Mouse (Mus musculus) layer of hippocampus, adult 9-11 months (tissue): ENCODE data around the gene Slc23a2.

ENCODE experiments used
- DNase-seq: peaks from one replicate; pipeline ENCODE4 v3.0.0; 2022

Gene Slc23a2

GRCm38 (mm10) chr2:132016034-132016433, 128.9 kb downstream of the Slc23a2 start:
- DNase-seq = no peak

- DNase-seq = no peak
These were observed 131.8 kb downstream of the Slc23a2 start for GRCm38 (mm10) chr2:132013152-132013551.

GRCm38 (mm10) chr2:132010781-132011180, 134.1 kb downstream of the Slc23a2 start:
- no peak for DNase-seq

- no peak for DNase-seq
These were observed 136.7 kb downstream of the Slc23a2 start for GRCm38 (mm10) chr2:132008186-132008585.

GRCm38 (mm10) chr2:132007475-132007819, 137.5 kb downstream of the Slc23a2 start:
- no peak for DNase-seq

GRCm38 (mm10) chr2:132006561-132007474, 138.1 kb downstream of the Slc23a2 start:
- peak; percentile 89 for DNase-seq

GRCm38 (mm10) chr2:132005445-132005844, 139.5 kb downstream of the Slc23a2 start:
- no peak for DNase-seq

- DNase-seq = no peak
These were observed 140.3 kb downstream of the Slc23a2 start for GRCm38 (mm10) chr2:132004495-132005136.

GRCm38 (mm10) chr2:132003916-132004315, 141.0 kb downstream of the Slc23a2 start:
- no peak for DNase-seq
